Mouse (Mus musculus): ENCODE results near the gene Rsrp1.

Rsrp1 gene

GRCm38 (mm10) chr4:134922111-134922924 lies 1.1 kb upstream of the Rsrp1 start:
- DNase-seq (ENCODE audit: low spot score): no peak

GRCm38 (mm10) chr4:134922925-134923244 lies 507 bp upstream of the Rsrp1 start:
- DNase-seq (ENCODE audit: low spot score): peak; percentile 52

DNA sequence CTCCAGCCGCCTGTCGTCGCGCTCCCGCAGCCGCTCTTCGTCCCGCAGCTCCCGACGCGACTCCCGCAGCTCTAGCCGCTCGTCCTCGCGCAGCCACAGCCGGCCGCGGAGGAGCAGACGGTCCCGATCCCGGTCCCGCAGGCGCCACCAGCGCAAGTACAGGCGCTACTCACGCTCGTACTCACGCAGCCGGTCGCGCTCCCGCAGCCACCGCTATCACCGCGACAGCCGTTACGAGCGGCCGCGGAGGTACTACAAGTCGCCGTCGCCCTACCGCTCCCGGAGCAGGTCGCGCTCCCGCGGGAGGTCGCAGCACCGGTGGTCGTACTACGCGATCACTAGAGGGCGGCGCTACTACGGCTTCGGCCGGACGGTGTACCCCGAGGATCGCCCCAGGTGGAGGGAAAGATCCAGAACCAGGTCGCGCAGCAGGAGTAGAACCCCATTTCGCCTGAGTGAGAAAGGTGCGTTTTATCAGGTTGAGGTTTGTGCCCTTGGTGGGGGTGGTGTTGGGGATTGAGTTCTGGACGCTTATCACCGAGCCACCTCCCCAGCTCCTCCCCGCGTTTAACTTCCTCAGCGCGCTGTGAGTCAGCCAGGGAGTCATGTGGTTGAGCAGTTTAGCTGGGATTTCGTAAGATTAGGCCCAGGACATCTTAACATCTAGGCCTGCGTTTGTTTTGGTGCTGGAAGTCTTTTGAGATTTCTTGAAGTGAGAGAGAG lies 788 bp downstream of the Rsrp1 start:
- DNase-seq (ENCODE audit: low spot score): peak; percentile 26

- no peak for DNase-seq (ENCODE audit: low spot score)
These were observed 1.8 kb downstream of the Rsrp1 start for GRCm38 (mm10) chr4:134925206-134925605.

GRCm38 (mm10) chr4:134927815-134928463 lies 4.5 kb downstream of the Rsrp1 start:
- no peak for DNase-seq (ENCODE audit: low spot score)

DNA sequence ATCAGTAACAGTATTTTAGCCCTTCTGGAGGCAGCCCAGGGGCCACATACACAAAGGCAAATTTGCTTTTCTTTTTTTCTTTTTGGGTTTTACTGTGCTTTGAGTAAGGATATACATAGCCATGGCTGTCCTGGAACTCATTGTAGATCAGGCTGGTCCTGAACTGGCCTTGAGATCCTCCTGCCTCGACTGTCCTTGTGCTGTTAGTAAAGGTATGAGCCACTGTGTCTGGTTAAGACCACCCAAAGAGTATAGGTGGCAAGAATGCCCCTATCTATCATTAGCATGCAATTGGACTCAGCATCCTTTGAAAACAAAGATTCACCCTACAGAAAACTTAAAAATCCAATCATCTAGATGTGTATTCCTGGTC lies 5.1 kb downstream of the Rsrp1 start:
- DNase-seq (ENCODE audit: low spot score): no peak

GRCm38 (mm10) chr4:134929536-134929935 lies 6.1 kb downstream of the Rsrp1 start:
- no peak for DNase-seq (ENCODE audit: low spot score)

- no peak for DNase-seq (ENCODE audit: low spot score)
These were observed 6.8 kb downstream of the Rsrp1 start for GRCm38 (mm10) chr4:134930190-134930589.

- DNase-seq (ENCODE audit: low spot score): peak; percentile 86
These were observed 7.5 kb downstream of the Rsrp1 start, which contains the start of gene Syf2 for GRCm38 (mm10) chr4:134930684-134931481. Syf2 (plus strand) TSS chr4:134930898.

- no peak for DNase-seq (ENCODE audit: low spot score)
These were observed 14.1 kb downstream of the Rsrp1 start for GRCm38 (mm10) chr4:134937240-134938176.

DNA sequence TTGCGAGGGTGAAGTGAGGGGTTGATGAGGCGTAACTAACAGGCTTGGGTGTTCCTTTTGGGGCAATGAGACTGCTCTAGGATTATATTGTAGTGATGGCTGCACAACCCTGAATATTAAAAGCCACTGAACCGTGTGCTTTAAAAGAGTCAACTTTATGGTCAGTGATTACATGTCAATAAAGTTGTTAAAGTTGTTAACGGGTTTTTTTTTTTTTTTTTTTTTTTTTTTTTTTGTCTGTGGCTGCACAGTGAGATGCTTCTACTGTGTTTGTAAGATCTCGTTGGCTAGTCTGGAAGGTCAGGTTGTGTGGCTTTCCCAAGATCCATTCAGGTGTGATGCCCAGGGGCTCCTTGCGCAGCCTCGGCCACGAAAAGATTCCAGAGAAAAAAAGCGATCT lies 16.5 kb downstream of the Rsrp1 start:
- DNase-seq (ENCODE audit: low spot score): no peak

- DNase-seq (ENCODE audit: low spot score): no peak
These were observed 20.6 kb downstream of the Rsrp1 start for GRCm38 (mm10) chr4:134943758-134944538.

GRCm38 (mm10) chr4:134946024-134946744 lies 22.8 kb downstream of the Rsrp1 start:
- DNase-seq (ENCODE audit: low spot score): peak; percentile 46

DNA sequence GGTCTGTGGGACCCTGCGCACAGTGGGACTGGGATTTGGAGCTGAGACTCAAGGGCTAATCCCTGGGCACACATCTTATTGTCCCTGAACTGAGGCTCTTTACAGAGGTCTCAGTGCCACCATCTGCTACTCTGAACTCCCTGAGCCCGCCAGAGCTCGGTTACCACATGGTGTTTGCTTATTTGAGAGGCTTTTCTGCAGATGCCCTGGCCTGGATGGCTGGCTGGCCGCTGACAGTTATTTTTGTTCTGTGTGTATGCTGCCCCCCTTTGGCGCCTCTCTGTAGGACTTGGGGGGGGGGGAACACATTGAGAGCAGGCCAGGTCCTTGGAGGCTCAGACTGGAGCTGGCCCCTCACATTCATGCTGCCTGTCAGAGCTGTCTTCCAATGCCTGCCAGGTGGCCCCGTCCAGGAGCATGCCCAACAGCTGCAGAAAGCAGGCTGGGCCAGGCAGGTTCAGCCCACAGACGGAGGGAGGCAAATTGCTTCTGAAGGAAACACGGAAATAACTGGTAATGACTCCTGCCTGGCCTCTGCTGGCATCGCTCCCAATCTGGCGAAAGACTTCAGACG lies 27.2 kb downstream of the Rsrp1 start:
- DNase-seq (ENCODE audit: low spot score): no peak

- no peak for DNase-seq (ENCODE audit: low spot score)
These were observed 31.1 kb downstream of the Rsrp1 start for GRCm38 (mm10) chr4:134954461-134954860.

- DNase-seq (ENCODE audit: low spot score): no peak
These were observed 31.8 kb downstream of the Rsrp1 start for GRCm38 (mm10) chr4:134955196-134955595.

GRCm38 (mm10) chr4:134955845-134956244 lies 32.5 kb downstream of the Rsrp1 start:
- DNase-seq (ENCODE audit: low spot score): no peak

- peak; percentile 44 for DNase-seq (ENCODE audit: low spot score)
These were observed 32.9 kb downstream of the Rsrp1 start for GRCm38 (mm10) chr4:134956328-134956727.

Data from ovary, postnatal 10 days (tissue).